Mouse (Mus musculus) gonadal fat pad, adult 2 months (tissue): ENCODE measurements around the gene Tekt2. TPM values are rescaled to one million over a fixed set of nuclear protein-coding genes. Genes with fewer than 3 reads are reported as not detected.

Experiments
- DNase-seq: peaks from one replicate; pipeline ENCODE4 v3.0.0-alpha.2; 2012; ENCODE audit warnings: low read depth
- polyA plus RNA-seq: library from polyadenylated mRNA; depleted of rRNA; stranded (reverse); fragments of >200 nt; gene quantifications from 2 replicates; pipeline ENCODE4 v1.2.3, GENCODE M21; 2012

Gene Tekt2
- polyA plus RNA-seq, 1 experiment, result 8.0 TPM

GRCm38 (mm10) chr4:126306827-126307226 lies 18.7 kb downstream of the Tekt2 start:
- no peak for DNase-seq

GRCm38 (mm10) chr4:126306058-126306457 lies 19.4 kb downstream of the Tekt2 start:
- no peak for DNase-seq

GRCm38 (mm10) chr4:126305428-126305827 lies 20.1 kb downstream of the Tekt2 start:
- DNase-seq, result no peak

- no peak for DNase-seq
These were observed 21.6 kb downstream of the Tekt2 start for GRCm38 (mm10) chr4:126303877-126304276.

GRCm38 (mm10) chr4:126301584-126302309 lies 23.7 kb downstream of the Tekt2 start:
- DNase-seq, result no peak

- DNase-seq, result no peak
These were observed 24.4 kb downstream of the Tekt2 start for GRCm38 (mm10) chr4:126300916-126301583.

- no peak for DNase-seq
These were observed 28.8 kb downstream of the Tekt2 start for GRCm38 (mm10) chr4:126296617-126297101.

GRCm38 (mm10) chr4:126295937-126296336 lies 29.6 kb downstream of the Tekt2 start:
- DNase-seq, result no peak

GRCm38 (mm10) chr4:126295152-126295551 lies 30.3 kb downstream of the Tekt2 start:
- DNase-seq, result no peak

GRCm38 (mm10) chr4:126291196-126291595 lies 34.3 kb downstream of the Tekt2 start:
- DNase-seq, result no peak

- DNase-seq, result no peak
These were observed 35.2 kb downstream of the Tekt2 start for GRCm38 (mm10) chr4:126290314-126290713.

GRCm38 (mm10) chr4:126288085-126288666 lies 37.3 kb downstream of the Tekt2 start:
- DNase-seq, result no peak

GRCm38 (mm10) chr4:126287302-126287995 lies 38.0 kb downstream of the Tekt2 start:
- no peak for DNase-seq

- no peak for DNase-seq
These were observed 39.0 kb downstream of the Tekt2 start, which contains the start of gene Col8a2 for GRCm38 (mm10) chr4:126286492-126286891. Col8a2 (plus strand) TSS chr4:126286793.

- no peak for DNase-seq
These were observed 41.9 kb downstream of the Tekt2 start for GRCm38 (mm10) chr4:126283582-126283981.

GRCm38 (mm10) chr4:126281706-126282105 lies 43.8 kb downstream of the Tekt2 start:
- DNase-seq, result no peak

- no peak for DNase-seq
These were observed 46.5 kb downstream of the Tekt2 start for GRCm38 (mm10) chr4:126278961-126279360.

GRCm38 (mm10) chr4:126278565-126278915 lies 46.9 kb downstream of the Tekt2 start:
- no peak for DNase-seq

GRCm38 (mm10) chr4:126277906-126278564 lies 47.5 kb downstream of the Tekt2 start:
- no peak for DNase-seq

- DNase-seq, result no peak
These were observed 49.8 kb downstream of the Tekt2 start for GRCm38 (mm10) chr4:126275681-126276131.

- DNase-seq, result no peak
These were observed 50.4 kb downstream of the Tekt2 start for GRCm38 (mm10) chr4:126275081-126275480.

GRCm38 (mm10) chr4:126273753-126274152 lies 51.7 kb downstream of the Tekt2 start:
- no peak for DNase-seq
